Mouse (Mus musculus) midbrain, embryonic 15.5 days (tissue): ENCODE data around the gene Cdk2ap2. TPM values are rescaled to one million over a fixed set of nuclear protein-coding genes. Genes with fewer than 3 reads are reported as not detected.
"Not testable (repeated sequence)": the region's sequence is repeated elsewhere in the genome, so short reads cannot be mapped to it uniquely, and the experiment has no call there.

Experiments used
- ATAC-seq: fragments of 200-750 bp; cut with Nextera tagmentation; replicated peaks from 2 replicates; pipeline ENCODE4 v1.8.0; 2017; ENCODE audit warnings: moderate TSS enrichment
- H3K27ac ChIP-seq: fragments of 300-500 bp; sonication (generic); 2 replicates; pipeline ENCODE4 v1.5.1; 2015; ENCODE audit warnings: mild to moderate bottlenecking, inconsistent platforms
- H3K27me3 ChIP-seq: fragments of 300-500 bp; sonication (generic); replicated peaks from 2 replicates; pipeline ENCODE4 v1.6.1; 2015; ENCODE audit warnings: inconsistent platforms
- H3K36me3 ChIP-seq: fragments of 300-500 bp; sonication (generic); replicated peaks from 2 replicates; pipeline ENCODE4 v1.6.1; 2015; ENCODE audit warnings: inconsistent platforms
- H3K4me1 ChIP-seq: fragments of 300-500 bp; sonication (generic); 2 replicates; pipeline ENCODE4 v1.6.1; 2015; ENCODE audit warnings: inconsistent platforms
- H3K4me2 ChIP-seq: fragments of 300-500 bp; sonication (generic); 2 replicates; pipeline ENCODE4 v1.6.1; 2015; ENCODE audit warnings: inconsistent platforms, mild to moderate bottlenecking, moderate library complexity
- H3K4me3 ChIP-seq: fragments of 300-500 bp; sonication (generic); 2 replicates; pipeline ENCODE4 v1.5.1; 2015; ENCODE audit warnings: mild to moderate bottlenecking, inconsistent platforms
- H3K9ac ChIP-seq: fragments of 300-500 bp; sonication (generic); 2 replicates; pipeline ENCODE4 v1.6.1; 2015; ENCODE audit warnings: mild to moderate bottlenecking, inconsistent platforms
- H3K9me3 ChIP-seq: fragments of 300-500 bp; sonication (generic); 2 replicates; pipeline ENCODE4 v1.6.1; 2016; ENCODE audit warnings: inconsistent platforms
- WGBS: fragments of 180-500 bp; shearing (Covaris S2); methylation state at CpG from one replicate; pipeline ENCODE4 v1.1.7; 2015; ENCODE audit warnings: mixed read lengths; 5-methylcytosine and 5-hydroxymethylcytosine counted together
- polyA plus RNA-seq: library from polyadenylated mRNA; unstranded; fragments of >200 nt; fragmentation: Nextera tagmentation; extraction: Ambion mirVana; gene quantifications from 2 replicates; pipeline ENCODE4 v1.2.1, GENCODE M21; 2015

Cdk2ap2 gene
- polyA plus RNA-seq, 1 experiment from 2014 or later = 92.3 TPM

- 89% methylated on average over 7 of the region's 7 CpGs for WGBS
These were observed 25.7 kb downstream of the Cdk2ap2 start for GRCm38 (mm10) chr19:4122411-4123370.

GRCm38 (mm10) chr19:4124432-4124831 is 27.4 kb downstream of the Cdk2ap2 start:
- 88% methylated on average over 4 of the region's 4 CpGs for WGBS
- H3K4me1 ChIP-seq = peaks cover 36% of the 10 kb centered on the region
- H3K36me3 ChIP-seq = no peaks in the 10 kb centered on the region; the same call in 1 of the 2 replicates
- no peak for ATAC-seq
- H3K9ac ChIP-seq = no peak overlapping the region
- H3K27me3 ChIP-seq = no peaks in the 10 kb centered on the region
- H3K9me3 ChIP-seq = no peaks in the 10 kb centered on the region
- no peak overlapping the region for H3K4me2 ChIP-seq
- H3K27ac ChIP-seq = no peak overlapping the region
- no peak overlapping the region for H3K4me3 ChIP-seq

More at GRCm38 (mm10) chr19:4122411-4123370, 25.7 kb downstream of the Cdk2ap2 start:
- Histone ChIP-seq H3K9ac (no peak overlapping the region), H3K27ac (no peak overlapping the region), H3K4me3 (no peak overlapping the region), H3K4me1 (peaks cover 32% of the 10 kb centered on the region), H3K36me3 (0 out of 2 replicates have a peak, but pooled peaks cover 2% of the 10 kb centered on the region), H3K9me3 (no peaks in the 10 kb centered on the region), H3K4me2 (no peak overlapping the region), H3K27me3 (no peaks in the 10 kb centered on the region)
- ATAC-seq = no peak

- not testable (repeated sequence) for H3K27me3 ChIP-seq, H3K9me3 ChIP-seq, H3K36me3 ChIP-seq
- Histone ChIP-seq H3K4me3 (peak overlapping the region; percentile 74), H3K4me1 (peaks cover 31% of the 10 kb centered on the region), H3K9ac (peak overlapping the region; percentile 75), H3K27ac (peak overlapping the region; percentile 78), H3K4me2 (peak overlapping the region; percentile 70)
- ATAC-seq = peak; percentile 37
- 7% methylated on average over 4 of the region's 4 CpGs for WGBS
These were observed 28.3 kb downstream of the Cdk2ap2 start for GRCm38 (mm10) chr19:4125268-4125667.

- Histone ChIP-seq H3K9ac (peak within 1 kb of the TSS; percentile 75), H3K4me1 (peaks cover 26% of the 10 kb centered on the region), H3K4me3 (peak within 1 kb of the TSS; percentile 74), H3K27ac (peak within 1 kb of the TSS; percentile 78), H3K4me2 (peak within 1 kb of the TSS; percentile 70), H3K9me3 (no peaks in the 10 kb centered on the region), H3K27me3 (no peaks in the 10 kb centered on the region), H3K36me3 (no peaks in the 10 kb centered on the region; the same call in 1 of the 2 replicates)
- ATAC-seq = peak; percentile 92
- WGBS = under 1% methylated on average over 64 of the region's 64 CpGs
These were observed 29.0 kb downstream of the Cdk2ap2 start, which contains the start of gene Aip for GRCm38 (mm10) chr19:4125741-4126696. TSS of gene Aip (minus strand) at chr19:4125858.

GRCm38 (mm10) chr19:4126759-4127495 is 29.9 kb downstream of the Cdk2ap2 start:
- Histone ChIP-seq H3K4me2 (peak overlapping the region; percentile 70), H3K27ac (peak overlapping the region; percentile 78; the same call in 1 of the 2 replicates), H3K4me1 (peaks cover 26% of the 10 kb centered on the region), H3K36me3 (peaks cover 7% of the 10 kb centered on the region; the same call in 1 of the 2 replicates), H3K4me3 (peak overlapping the region; percentile 74), H3K9ac (peak overlapping the region; percentile 75), H3K9me3 (no peaks in the 10 kb centered on the region), H3K27me3 (no peaks in the 10 kb centered on the region)
- 75% methylated on average over 7 of the region's 7 CpGs for WGBS
- ATAC-seq = no peak

- 94% methylated on average over 7 of the region's 7 CpGs for WGBS
- H3K4me3 ChIP-seq = no peak overlapping the region
- no peaks in the 10 kb centered on the region for H3K9me3 ChIP-seq
- no peak overlapping the region for H3K27ac ChIP-seq
- peaks cover 17% of the 10 kb centered on the region; the same call in 1 of the 2 replicates for H3K36me3 ChIP-seq
- no peak for ATAC-seq
- no peak overlapping the region for H3K4me2 ChIP-seq
- H3K27me3 ChIP-seq = no peaks in the 10 kb centered on the region
- H3K9ac ChIP-seq = no peak overlapping the region
- H3K4me1 ChIP-seq = peaks cover 24% of the 10 kb centered on the region
These were observed 32.5 kb downstream of the Cdk2ap2 start for GRCm38 (mm10) chr19:4129462-4129861.

GRCm38 (mm10) chr19:4130106-4130505 is 33.1 kb downstream of the Cdk2ap2 start:
- H3K9ac ChIP-seq = no peak overlapping the region
- H3K4me2 ChIP-seq = no peak overlapping the region
- peaks cover 20% of the 10 kb centered on the region for H3K4me1 ChIP-seq
- H3K36me3 ChIP-seq = peaks cover 17% of the 10 kb centered on the region; the same call in 1 of the 2 replicates
- 96% methylated on average over 4 of the region's 4 CpGs for WGBS
- no peak overlapping the region for H3K4me3 ChIP-seq
- no peak for ATAC-seq
- H3K27me3 ChIP-seq = no peaks in the 10 kb centered on the region
- no peak overlapping the region for H3K27ac ChIP-seq
- no peaks in the 10 kb centered on the region for H3K9me3 ChIP-seq

GRCm38 (mm10) chr19:4131075-4131474 is 34.1 kb downstream of the Cdk2ap2 start:
- H3K9me3 ChIP-seq = no peaks in the 10 kb centered on the region
- ATAC-seq = no peak
- no peak overlapping the region for H3K27ac ChIP-seq
- no peak overlapping the region for H3K9ac ChIP-seq
- H3K4me2 ChIP-seq = no peak overlapping the region
- WGBS = 87% methylated on average over 5 of the region's 5 CpGs
- no peaks in the 10 kb centered on the region for H3K27me3 ChIP-seq
- no peak overlapping the region for H3K4me3 ChIP-seq
- H3K36me3 ChIP-seq = peaks cover 17% of the 10 kb centered on the region; the same call in 1 of the 2 replicates
- H3K4me1 ChIP-seq = peaks cover 19% of the 10 kb centered on the region

- H3K9ac ChIP-seq = no peak overlapping the region
- peaks cover 13% of the 10 kb centered on the region for H3K4me1 ChIP-seq
- H3K27ac ChIP-seq = no peak overlapping the region
- peaks cover 17% of the 10 kb centered on the region; the same call in 1 of the 2 replicates for H3K36me3 ChIP-seq
- ATAC-seq = no peak
- H3K4me3 ChIP-seq = no peak overlapping the region
- H3K4me2 ChIP-seq = no peak overlapping the region
- no peaks in the 10 kb centered on the region for H3K9me3 ChIP-seq
- 86% methylated on average over 2 of the region's 2 CpGs for WGBS
- no peaks in the 10 kb centered on the region for H3K27me3 ChIP-seq
These were observed 34.8 kb downstream of the Cdk2ap2 start for GRCm38 (mm10) chr19:4131768-4132167.

- Histone ChIP-seq H3K4me2 (no peak overlapping the region), H3K4me1 (0 out of 2 replicates have a peak, but pooled peaks cover under 1% of the 10 kb centered on the region), H3K27ac (no peak overlapping the region), H3K36me3 (peaks cover 17% of the 10 kb centered on the region; the same call in 1 of the 2 replicates), H3K4me3 (no peak overlapping the region), H3K9ac (no peak overlapping the region), H3K27me3 (no peaks in the 10 kb centered on the region), H3K9me3 (no peaks in the 10 kb centered on the region)
- 86% methylated on average over 4 of the region's 4 CpGs for WGBS
- ATAC-seq = no peak
These were observed 37.4 kb downstream of the Cdk2ap2 start for GRCm38 (mm10) chr19:4134354-4134753.

- ATAC-seq, H3K9me3 ChIP-seq, H3K4me1 ChIP-seq, H3K4me3 ChIP-seq, H3K9ac ChIP-seq, H3K27me3 ChIP-seq, H3K4me2 ChIP-seq, H3K27ac ChIP-seq: not testable (repeated sequence)
- peaks cover 17% of the 10 kb centered on the region; the same call in 1 of the 2 replicates for H3K36me3 ChIP-seq
- 81% methylated on average over 6 of the region's 6 CpGs for WGBS
These were observed 38.4 kb downstream of the Cdk2ap2 start for GRCm38 (mm10) chr19:4135229-4135962.
